Mouse (Mus musculus) olfactory bulb, adult 2 months (tissue): ENCODE results near the gene Ppp1r13l.

ENCODE experiments used
- CTCF ChIP-seq: fragments of 200-500 bp; IDR thresholded peaks from 2 replicates; pipeline ENCODE4 v1.5.1; 2012; ENCODE audit warnings: low read depth, mild to moderate bottlenecking, low read length, moderate library complexity; ENCODE audit not compliant: insufficient read depth
- POLR2A ChIP-seq: fragments of 200-500 bp; IDR thresholded peaks from 2 replicates; pipeline ENCODE4 v1.6.1; 2012; ENCODE audit warnings: mild to moderate bottlenecking, low read depth, low read length, moderate library complexity; ENCODE audit not compliant: insufficient read depth

GRCm38 (mm10) chr7:19337122-19337521 is 22.4 kb upstream of the Ppp1r13l start:
- TF ChIP-seq CTCF = no peak
- no peak for TF ChIP-seq POLR2A
